Mouse (Mus musculus) hindbrain, embryonic 12.5 days (tissue): ENCODE measurements at regions not wholly inside any gene's neighbourhood (a gene's known extent, or its start where the extent isn't known, plus 50 kb on each side); places are given as distances from the start of the nearest gene placed in this dataset.

Experiments used
- ATAC-seq: fragments of 200-750 bp; cut with Nextera tagmentation; 2 replicates; pipeline ENCODE4 v1.8.0; 2017; ENCODE audit warnings: moderate TSS enrichment; ENCODE audit not compliant: low FRiP score
- H3K27ac ChIP-seq: fragments of 300-500 bp; sonication (generic); 2 replicates; pipeline ENCODE4 v1.5.1; 2016; ENCODE audit warnings: mild to moderate bottlenecking
- H3K27me3 ChIP-seq: fragments of 300-500 bp; sonication (generic); 2 replicates; pipeline ENCODE4 v1.6.1; 2016; ENCODE audit warnings: mild to moderate bottlenecking
- H3K36me3 ChIP-seq: fragments of 300-500 bp; sonication (generic); 2 replicates; pipeline ENCODE4 v1.6.1; 2016; ENCODE audit warnings: mild to moderate bottlenecking
- H3K4me1 ChIP-seq: fragments of 300-500 bp; sonication (generic); 2 replicates; pipeline ENCODE4 v1.6.1; 2016
- H3K4me2 ChIP-seq: fragments of 300-500 bp; sonication (generic); replicated peaks from 2 replicates; pipeline ENCODE4 v1.6.1; 2016; ENCODE audit warnings: mild to moderate bottlenecking
- H3K4me3 ChIP-seq: fragments of 300-500 bp; sonication (generic); 2 replicates; pipeline ENCODE4 v1.5.1; 2016; ENCODE audit warnings: mild to moderate bottlenecking
- H3K9ac ChIP-seq: fragments of 300-500 bp; sonication (generic); 2 replicates; pipeline ENCODE4 v1.6.1; 2016; ENCODE audit warnings: mild to moderate bottlenecking, moderate library complexity
- H3K9me3 ChIP-seq: fragments of 300-500 bp; sonication (generic); replicated peaks from 2 replicates; pipeline ENCODE4 v1.6.1; 2016; ENCODE audit warnings: mild to moderate bottlenecking
- WGBS: fragments of 180-500 bp; shearing (Covaris S2); methylation state at CpG from one replicate; pipeline ENCODE4 v1.1.7; 2016; 5-methylcytosine and 5-hydroxymethylcytosine counted together

DNA sequence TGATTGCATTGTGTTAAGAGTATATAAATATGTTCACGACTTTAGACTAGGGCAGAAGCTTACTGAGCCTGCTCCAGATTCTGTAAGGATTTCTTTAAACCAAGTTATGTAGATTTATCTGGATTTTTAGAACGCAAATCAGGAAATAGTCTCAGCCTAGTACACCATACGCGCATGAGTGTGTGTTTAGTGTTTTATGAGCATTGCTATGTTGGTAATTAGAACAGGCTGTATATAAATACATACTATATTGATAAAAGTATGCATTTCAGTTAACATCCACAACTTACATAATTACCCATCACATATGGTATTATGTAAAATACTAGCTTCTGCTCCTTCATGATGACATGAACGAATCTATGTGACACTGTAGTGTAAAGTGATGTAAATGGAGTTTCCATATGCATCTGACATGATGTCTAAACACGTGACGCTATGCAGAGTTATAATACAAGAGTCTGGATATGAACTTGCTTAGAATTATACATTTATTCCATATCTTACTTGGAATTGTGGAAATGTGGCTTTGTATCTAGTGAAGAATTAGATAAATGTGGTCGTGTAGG, 332.6 kb upstream of the Tmc3 start:
- Histone ChIP-seq H3K4me3 (no peak overlapping the region), H3K9ac (no peak overlapping the region), H3K9me3 (no peaks in the 10 kb centered on the region), H3K27me3 (no peaks in the 10 kb centered on the region), H3K36me3 (no peaks in the 10 kb centered on the region), H3K4me1 (no peaks in the 10 kb centered on the region), H3K27ac (no peak overlapping the region), H3K4me2 (no peak overlapping the region)
- 84% methylated on average over 8 of the region's 8 CpGs for WGBS
- ATAC-seq: no peak

DNA sequence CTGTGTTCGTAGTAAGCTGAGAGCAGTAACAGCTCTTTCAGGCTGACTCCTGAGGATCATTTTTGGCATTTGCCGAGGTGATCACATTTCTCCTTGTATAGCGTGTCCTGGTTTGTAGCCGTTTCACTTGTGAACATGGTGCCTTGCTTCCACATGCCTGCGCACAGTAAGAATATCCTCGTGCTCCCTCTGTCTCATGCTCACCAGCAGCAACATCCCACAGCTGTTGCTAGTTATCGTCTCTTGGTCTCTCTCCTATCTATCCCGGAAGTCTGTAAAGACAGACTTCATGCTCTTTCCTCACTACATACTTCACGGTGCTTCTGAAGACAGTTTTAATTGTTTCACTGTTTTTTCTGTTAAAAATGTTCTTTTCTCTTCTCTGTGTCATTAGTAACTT, 331.7 kb upstream of the Tmc3 start:
- no peaks in the 10 kb centered on the region for H3K36me3 ChIP-seq
- no peak for ATAC-seq
- WGBS: 86% methylated on average over 9 of the region's 9 CpGs
- H3K4me1 ChIP-seq: no peaks in the 10 kb centered on the region
- H3K9ac ChIP-seq: no peak overlapping the region
- H3K27ac ChIP-seq: no peak overlapping the region
- no peak overlapping the region for H3K4me2 ChIP-seq
- no peak overlapping the region for H3K4me3 ChIP-seq
- H3K9me3 ChIP-seq: no peaks in the 10 kb centered on the region
- no peaks in the 10 kb centered on the region for H3K27me3 ChIP-seq

DNA sequence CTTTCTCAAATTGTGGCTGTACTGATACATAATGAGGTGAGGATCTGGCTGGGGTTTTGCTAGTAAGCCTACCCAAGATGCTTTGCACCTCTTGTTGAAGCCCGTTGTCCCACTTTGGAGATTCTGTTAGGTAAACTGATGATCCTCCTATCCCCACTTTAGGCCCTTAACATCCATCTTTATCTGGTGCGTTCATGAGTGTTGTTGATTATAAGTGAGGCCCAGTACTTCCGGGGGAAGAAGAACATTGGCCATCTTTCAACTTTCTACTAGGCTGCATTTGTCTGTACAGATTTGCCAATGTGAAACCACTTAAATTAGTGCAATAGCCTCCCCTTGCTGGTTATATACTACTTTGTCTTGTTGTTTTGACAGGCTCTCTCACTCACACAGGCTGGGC, 331.3 kb upstream of the Tmc3 start:
- Histone ChIP-seq H3K4me1 (no peaks in the 10 kb centered on the region), H3K27me3 (no peaks in the 10 kb centered on the region), H3K9ac (no peak overlapping the region), H3K36me3 (no peaks in the 10 kb centered on the region), H3K27ac (no peak overlapping the region), H3K9me3 (no peaks in the 10 kb centered on the region), H3K4me3 (no peak overlapping the region), H3K4me2 (no peak overlapping the region)
- 87% methylated on average over 3 of the region's 3 CpGs for WGBS
- no peak for ATAC-seq

DNA sequence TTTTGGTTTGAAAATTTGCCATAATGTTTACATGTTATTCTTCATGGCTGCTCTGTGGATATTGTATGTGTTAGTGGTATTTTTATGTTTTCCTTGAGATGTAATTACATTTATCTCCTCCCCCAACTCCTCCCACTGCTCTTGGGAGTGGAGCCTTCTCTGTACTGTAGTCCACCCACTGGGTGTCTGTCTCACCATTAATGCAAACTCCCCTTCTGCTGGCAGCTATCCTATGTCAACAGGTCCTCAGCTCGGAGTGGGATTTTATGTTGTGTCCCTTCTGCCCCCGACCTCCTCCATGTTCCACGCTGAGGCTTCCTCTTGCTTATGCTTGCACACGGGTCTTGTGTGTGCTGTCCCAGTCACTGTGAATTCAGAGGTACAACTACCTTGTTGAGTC, 330.3 kb upstream of the Tmc3 start:
- H3K9ac ChIP-seq: no peak overlapping the region
- 77% methylated on average over 4 of the region's 4 CpGs for WGBS
- no peaks in the 10 kb centered on the region for H3K36me3 ChIP-seq
- H3K4me1 ChIP-seq: no peaks in the 10 kb centered on the region
- H3K27me3 ChIP-seq: no peaks in the 10 kb centered on the region
- H3K4me2 ChIP-seq: no peak overlapping the region
- ATAC-seq: no peak
- H3K27ac ChIP-seq: no peak overlapping the region
- no peaks in the 10 kb centered on the region for H3K9me3 ChIP-seq
- no peak overlapping the region for H3K4me3 ChIP-seq

DNA sequence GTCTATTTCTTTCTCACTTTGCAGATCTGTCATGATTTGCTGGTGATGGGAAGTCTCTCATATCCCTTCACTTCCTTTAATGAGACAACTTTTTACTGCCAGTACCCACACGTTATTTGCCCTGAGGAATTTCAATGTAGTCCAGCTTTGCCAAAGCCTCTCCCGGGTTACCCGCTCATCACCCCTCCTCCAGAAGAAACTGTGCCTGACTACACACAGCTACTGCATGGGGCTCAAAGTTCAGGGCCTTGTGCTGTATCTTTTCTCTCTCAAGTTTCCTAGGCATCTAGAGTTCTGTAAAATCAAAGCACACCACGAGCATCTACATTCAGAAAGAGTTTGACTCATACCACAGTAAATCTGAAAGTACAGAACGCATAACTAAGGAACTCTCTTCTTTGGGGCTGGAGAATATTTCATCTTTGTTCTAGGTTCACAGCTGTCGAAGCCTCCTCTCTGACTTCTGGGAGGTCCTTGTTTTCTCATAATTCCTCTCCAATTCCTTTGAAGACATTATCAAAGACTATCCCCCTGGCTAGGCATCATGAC, 328.4 kb upstream of the Tmc3 start:
- Histone ChIP-seq H3K4me3 (no peak overlapping the region), H3K9ac (no peak overlapping the region), H3K36me3 (no peaks in the 10 kb centered on the region), H3K4me1 (no peaks in the 10 kb centered on the region), H3K27me3 (no peaks in the 10 kb centered on the region), H3K9me3 (no peaks in the 10 kb centered on the region), H3K27ac (no peak overlapping the region), H3K4me2 (no peak overlapping the region)
- no peak for ATAC-seq
- WGBS: 88% methylated on average over 6 of the region's 6 CpGs

DNA sequence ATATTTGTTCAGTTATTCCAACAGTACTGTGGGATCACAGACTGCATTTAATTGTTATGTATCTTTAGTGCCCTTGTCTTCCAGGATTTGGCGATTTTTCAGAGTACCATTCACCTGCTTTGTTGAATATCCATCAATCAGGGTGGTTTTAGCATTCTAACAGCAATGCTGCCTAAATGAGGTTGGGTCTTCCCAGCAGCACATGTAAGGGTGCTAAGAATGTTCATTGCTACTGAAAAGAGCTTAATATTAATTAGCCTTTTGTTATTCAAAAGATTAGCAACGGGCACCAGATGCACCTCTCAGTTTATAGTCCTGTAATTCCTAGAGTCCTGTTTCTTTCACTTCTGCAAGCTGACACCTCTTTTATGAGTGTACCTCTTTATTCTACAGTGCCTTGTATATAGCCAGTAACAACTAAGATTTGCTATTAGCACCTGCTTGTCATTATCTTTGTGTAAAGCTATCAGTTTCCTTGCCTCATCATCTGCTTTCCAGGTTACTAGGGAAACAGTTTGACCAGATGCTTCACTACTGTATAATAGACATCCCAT, 326.3 kb upstream of the Tmc3 start:
- Histone ChIP-seq H3K36me3 (no peaks in the 10 kb centered on the region), H3K9me3 (no peaks in the 10 kb centered on the region), H3K4me2 (no peak overlapping the region), H3K27ac (no peak overlapping the region), H3K27me3 (no peaks in the 10 kb centered on the region), H3K4me1 (no peaks in the 10 kb centered on the region), H3K4me3 (no peak overlapping the region), H3K9ac (no peak overlapping the region)
- WGBS: 63% methylated on average over 2 of the region's 2 CpGs
- no peak for ATAC-seq

DNA sequence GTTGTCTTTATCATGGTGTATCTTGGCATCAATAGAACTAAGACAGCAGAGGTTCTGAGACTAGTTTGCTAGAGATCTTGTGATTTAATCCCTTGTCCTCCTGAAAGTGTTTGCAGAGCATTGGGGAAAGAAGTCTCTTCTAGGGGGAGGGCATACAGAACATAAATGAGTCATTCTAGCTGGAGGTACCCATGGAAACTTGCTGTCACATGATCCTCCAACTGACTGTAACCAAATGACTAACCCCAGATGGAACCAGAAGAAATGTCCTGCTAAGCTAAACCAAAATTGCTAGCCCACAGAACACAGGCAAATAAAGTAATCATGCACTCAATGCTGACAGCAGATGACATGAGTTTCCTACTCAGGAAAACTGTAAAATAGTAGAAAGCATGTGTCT, 323.2 kb upstream of the Tmc3 start:
- H3K27ac ChIP-seq: no peak overlapping the region
- H3K4me2 ChIP-seq: no peak overlapping the region
- no peaks in the 10 kb centered on the region for H3K9me3 ChIP-seq
- ATAC-seq: no peak
- H3K4me1 ChIP-seq: no peaks in the 10 kb centered on the region
- H3K36me3 ChIP-seq: no peaks in the 10 kb centered on the region
- no peak overlapping the region for H3K9ac ChIP-seq
- no peaks in the 10 kb centered on the region for H3K27me3 ChIP-seq
- no peak overlapping the region for H3K4me3 ChIP-seq

DNA sequence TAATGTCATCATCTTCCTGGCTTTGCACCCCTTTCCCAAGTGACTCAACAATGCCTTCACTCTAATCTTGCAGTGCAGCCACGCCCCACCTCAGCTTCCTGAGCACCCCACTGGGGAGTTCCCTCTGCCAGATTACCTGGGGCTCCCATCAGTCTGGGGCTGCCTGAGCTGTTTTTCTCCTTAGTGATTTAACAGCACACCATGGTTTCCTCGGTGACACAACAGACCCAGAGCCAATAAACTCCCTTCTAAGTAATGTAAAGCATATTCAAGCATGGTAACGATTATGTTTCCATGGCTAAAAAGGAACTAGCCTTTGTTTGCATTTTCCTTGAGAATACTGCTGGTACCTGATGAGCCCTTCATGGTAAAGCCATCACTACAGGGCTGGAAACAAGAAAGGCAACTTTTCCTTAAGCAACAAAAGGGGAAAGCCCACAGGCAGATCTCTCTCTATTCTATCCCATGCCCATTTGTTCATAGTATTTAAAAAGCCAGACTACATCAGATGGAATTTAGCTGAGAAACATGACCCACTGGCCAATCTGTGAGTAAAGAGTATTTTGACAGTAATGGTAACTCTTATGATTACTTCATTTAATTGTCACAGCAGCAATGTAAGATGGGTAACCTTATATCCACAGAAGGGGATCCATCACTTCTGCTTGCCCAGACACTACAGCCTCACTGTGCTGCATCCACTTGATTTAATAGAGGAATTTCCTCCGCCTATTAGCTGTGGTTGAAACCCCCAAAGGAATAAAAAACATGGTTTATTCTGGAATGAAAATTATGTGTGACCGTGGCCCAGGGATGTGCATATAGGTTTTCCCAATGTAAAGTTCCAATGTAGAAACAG, 294.6 kb upstream of the Tmc3 start:
- Histone ChIP-seq H3K36me3 (no peaks in the 10 kb centered on the region), H3K9ac (no peak overlapping the region), H3K4me3 (no peak overlapping the region), H3K27ac (no peak overlapping the region; the same call in 1 of the 2 replicates), H3K27me3 (no peaks in the 10 kb centered on the region), H3K4me1 (0 out of 2 replicates have a peak, but pooled peaks cover 5% of the 10 kb centered on the region), H3K9me3 (no peaks in the 10 kb centered on the region), H3K4me2 (no peak overlapping the region)
- no peak for ATAC-seq
- WGBS: 40% methylated on average over 5 of the region's 5 CpGs

DNA sequence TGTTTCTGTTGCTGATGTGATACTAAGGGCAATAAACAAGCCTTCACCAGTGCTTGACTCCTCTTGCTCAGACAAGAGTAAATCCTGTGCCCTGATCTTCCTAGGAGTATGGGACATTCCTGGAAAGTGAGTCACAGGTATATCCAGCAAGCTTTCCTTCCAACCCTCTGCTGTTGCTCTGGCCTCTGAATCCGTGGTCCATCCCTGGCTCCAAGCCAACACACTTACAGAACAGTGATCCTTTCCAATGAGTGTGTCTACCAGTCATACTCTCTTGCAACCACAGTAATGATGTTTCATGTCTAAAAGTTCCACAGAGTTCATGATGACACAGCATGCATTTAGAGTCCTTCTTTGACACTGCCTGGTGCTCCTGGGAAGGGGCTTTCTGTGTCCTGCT, 277.6 kb upstream of the Tmc3 start:
- ATAC-seq: no peak
- WGBS: 78% methylated on average over 1 of the region's 1 CpGs

DNA sequence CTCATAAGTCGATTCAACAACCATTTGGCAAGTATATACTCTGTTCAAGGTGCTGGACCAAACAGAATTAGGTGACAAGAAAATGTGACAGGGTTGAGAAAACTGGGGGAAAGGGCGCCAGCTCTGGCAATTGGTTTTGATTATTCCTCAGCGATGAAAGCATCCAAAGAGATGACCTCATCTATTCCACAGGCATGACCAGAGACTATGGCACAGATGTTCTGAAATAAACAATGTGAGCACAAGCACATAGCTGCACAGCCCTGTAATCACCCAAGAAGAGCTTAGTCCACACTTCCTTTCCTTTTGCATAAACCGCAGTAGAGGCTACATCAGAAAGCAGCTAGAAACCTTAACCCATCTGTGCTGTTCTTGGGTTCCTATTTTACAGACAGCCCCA, 272.6 kb upstream of the Tmc3 start:
- H3K4me1 ChIP-seq: no peaks in the 10 kb centered on the region
- no peak overlapping the region for H3K4me2 ChIP-seq
- WGBS: 78% methylated on average over 4 of the region's 4 CpGs
- H3K36me3 ChIP-seq: no peaks in the 10 kb centered on the region
- H3K9ac ChIP-seq: no peak overlapping the region
- H3K9me3 ChIP-seq: 0 out of 2 replicates have a peak, but pooled peaks cover 3% of the 10 kb centered on the region
- H3K4me3 ChIP-seq: no peak overlapping the region
- H3K27me3 ChIP-seq: no peaks in the 10 kb centered on the region
- H3K27ac ChIP-seq: no peak overlapping the region
- ATAC-seq: no peak

More for the DNA sequence above, 277.6 kb upstream of the Tmc3 start:
- H3K27ac ChIP-seq: no peak overlapping the region
- 0 out of 2 replicates have a peak, but pooled peaks cover 3% of the 10 kb centered on the region for H3K9me3 ChIP-seq
- H3K4me3 ChIP-seq: no peak overlapping the region
- H3K36me3 ChIP-seq: no peaks in the 10 kb centered on the region
- no peak overlapping the region for H3K4me2 ChIP-seq
- no peak overlapping the region for H3K9ac ChIP-seq
- no peaks in the 10 kb centered on the region for H3K27me3 ChIP-seq
- H3K4me1 ChIP-seq: no peaks in the 10 kb centered on the region

DNA sequence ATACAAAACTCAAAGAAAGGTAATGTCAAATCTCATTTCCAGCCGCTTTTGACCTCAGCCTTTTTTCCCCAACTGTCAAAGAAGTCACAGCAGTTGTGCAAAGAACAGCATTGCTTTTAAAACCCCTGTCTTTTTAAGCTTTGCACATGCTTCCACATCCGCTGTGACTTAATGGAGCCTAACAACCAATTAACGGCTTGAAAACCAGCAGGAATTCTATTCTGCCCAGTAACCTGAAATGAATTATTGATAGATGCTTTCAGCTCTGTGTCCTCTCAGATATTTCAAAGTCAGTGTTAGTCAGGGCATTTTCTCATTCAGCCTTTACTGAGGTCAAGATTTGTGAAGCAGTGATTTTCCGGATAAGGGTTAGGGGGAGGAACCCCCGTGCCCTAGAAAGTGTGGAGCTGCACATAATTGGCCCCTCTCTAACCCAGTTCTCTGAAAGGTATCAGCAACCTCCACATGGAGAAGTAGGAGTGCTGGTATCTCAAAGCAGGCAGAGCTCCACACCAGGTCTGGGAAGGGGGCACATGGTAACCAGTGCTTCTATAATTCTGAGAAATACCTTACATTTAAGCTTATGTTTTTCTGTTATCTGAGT, 254.8 kb upstream of the Tmc3 start:
- H3K27me3 ChIP-seq: no peaks in the 10 kb centered on the region
- H3K4me3 ChIP-seq: no peak overlapping the region
- H3K9ac ChIP-seq: no peak overlapping the region
- no peaks in the 10 kb centered on the region for H3K36me3 ChIP-seq
- WGBS: 47% methylated on average over 5 of the region's 5 CpGs
- no peaks in the 10 kb centered on the region for H3K9me3 ChIP-seq
- H3K4me2 ChIP-seq: no peak overlapping the region
- H3K27ac ChIP-seq: no peak overlapping the region
- H3K4me1 ChIP-seq: 0 out of 2 replicates have a peak, but pooled peaks cover 3% of the 10 kb centered on the region
- ATAC-seq: no peak

DNA sequence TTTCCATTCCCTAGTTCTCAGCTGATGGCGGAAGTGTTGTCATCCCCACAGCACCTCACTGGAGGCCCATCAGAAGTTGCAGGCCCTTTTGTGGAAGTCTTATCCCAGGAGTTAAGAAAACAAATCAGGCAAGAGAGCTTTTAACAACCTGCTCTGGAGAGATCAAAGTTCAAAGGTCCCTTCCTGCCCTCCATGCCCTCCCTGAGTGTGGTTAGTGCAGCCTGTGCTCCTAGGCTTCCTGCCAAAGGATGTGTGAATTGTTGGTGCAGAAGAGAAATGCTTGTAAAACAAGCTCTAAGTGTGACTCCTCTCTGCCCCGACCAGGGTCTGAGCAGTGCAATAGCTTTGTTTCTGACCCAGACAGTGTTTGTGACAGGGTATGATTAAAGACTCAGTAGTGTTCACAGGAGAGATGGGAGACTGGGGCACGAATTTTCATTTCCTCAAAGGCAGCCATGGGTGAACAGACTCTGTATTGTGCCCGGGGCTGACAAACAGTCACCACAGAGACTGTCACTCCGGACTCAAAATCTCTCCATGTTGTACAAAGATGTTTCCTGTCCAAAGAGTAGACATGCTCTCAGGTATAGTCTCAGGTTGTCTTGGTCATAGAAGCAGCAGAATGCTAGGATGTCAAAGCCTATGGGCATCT, 237.5 kb upstream of the Tmc3 start:
- Histone ChIP-seq H3K36me3 (no peaks in the 10 kb centered on the region), H3K9me3 (no peaks in the 10 kb centered on the region), H3K4me2 (no peak overlapping the region), H3K27ac (no peak overlapping the region), H3K9ac (no peak overlapping the region), H3K4me1 (no peaks in the 10 kb centered on the region), H3K27me3 (no peaks in the 10 kb centered on the region), H3K4me3 (no peak overlapping the region)
- WGBS: 64% methylated on average over 5 of the region's 5 CpGs
- ATAC-seq: no peak
